Mouse (Mus musculus) kidney, embryonic 14.5 days (tissue): ENCODE results near the gene 1700020A23Rik. TPM values are rescaled to one million over a fixed set of nuclear protein-coding genes. Genes with fewer than 3 reads are reported as not detected.

Experiments used
- ATAC-seq: fragments of 200-750 bp; cut with Nextera tagmentation; 2 replicates; pipeline ENCODE4 v1.8.0; 2017; ENCODE audit warnings: moderate number of reproducible peaks, mild to moderate bottlenecking, moderate TSS enrichment, moderate library complexity; ENCODE audit not compliant: low FRiP score, low TSS enrichment
- H3K27ac ChIP-seq: fragments of 300-500 bp; sonication (generic); 2 replicates; pipeline ENCODE4 v1.5.1; 2014; ENCODE audit warnings: low read depth, mild to moderate bottlenecking, low read length, moderate library complexity, mixed read lengths
- H3K27me3 ChIP-seq: fragments of 300-500 bp; sonication (generic); 2 replicates; pipeline ENCODE4 v1.6.1; 2014; ENCODE audit warnings: mild to moderate bottlenecking, low read length; ENCODE audit not compliant: control insufficient read depth, insufficient read depth
- H3K36me3 ChIP-seq: fragments of 300-500 bp; sonication (generic); 2 replicates; pipeline ENCODE4 v1.6.1; 2014; ENCODE audit warnings: low read length, mixed read lengths; ENCODE audit not compliant: control insufficient read depth, insufficient read depth
- H3K4me1 ChIP-seq: fragments of 300-500 bp; sonication (generic); 2 replicates; pipeline ENCODE4 v1.6.1; 2014; ENCODE audit warnings: low read length, mixed read lengths; ENCODE audit not compliant: control insufficient read depth, insufficient read depth
- H3K4me2 ChIP-seq: fragments of 300-500 bp; sonication (generic); replicated peaks from 2 replicates; pipeline ENCODE4 v1.6.1; 2014; ENCODE audit warnings: low read depth, mild to moderate bottlenecking, low read length
- H3K4me3 ChIP-seq: fragments of 300-500 bp; sonication (generic); 2 replicates; pipeline ENCODE4 v1.5.1; 2014; ENCODE audit warnings: mild to moderate bottlenecking, low read length
- H3K9ac ChIP-seq: fragments of 300-500 bp; sonication (generic); 2 replicates; pipeline ENCODE4 v1.6.1; 2014; ENCODE audit warnings: low read depth, mild to moderate bottlenecking, low read length, moderate library complexity
- H3K9me3 ChIP-seq: fragments of 300-500 bp; sonication (generic); 2 replicates; pipeline ENCODE4 v1.6.1; 2016; ENCODE audit warnings: low read length; ENCODE audit not compliant: control insufficient read depth
- WGBS: fragments of 180-500 bp; shearing (Covaris S2); extraction: QIAGEN DNeasy Blood & Tissue Kit; methylation state at CpG from one replicate; pipeline ENCODE4 v1.1.7; 2014; 5-methylcytosine and 5-hydroxymethylcytosine counted together
- polyA plus RNA-seq: library from polyadenylated mRNA; unstranded; fragments of >200 nt; fragmentation: Nextera tagmentation; extraction: Ambion mirVana; gene quantifications from 2 replicates; pipeline ENCODE4 v1.2.1, GENCODE M21; 2014

1700020A23Rik gene
- polyA plus RNA-seq, 1 experiment from 2014 or later: not detected

DNA sequence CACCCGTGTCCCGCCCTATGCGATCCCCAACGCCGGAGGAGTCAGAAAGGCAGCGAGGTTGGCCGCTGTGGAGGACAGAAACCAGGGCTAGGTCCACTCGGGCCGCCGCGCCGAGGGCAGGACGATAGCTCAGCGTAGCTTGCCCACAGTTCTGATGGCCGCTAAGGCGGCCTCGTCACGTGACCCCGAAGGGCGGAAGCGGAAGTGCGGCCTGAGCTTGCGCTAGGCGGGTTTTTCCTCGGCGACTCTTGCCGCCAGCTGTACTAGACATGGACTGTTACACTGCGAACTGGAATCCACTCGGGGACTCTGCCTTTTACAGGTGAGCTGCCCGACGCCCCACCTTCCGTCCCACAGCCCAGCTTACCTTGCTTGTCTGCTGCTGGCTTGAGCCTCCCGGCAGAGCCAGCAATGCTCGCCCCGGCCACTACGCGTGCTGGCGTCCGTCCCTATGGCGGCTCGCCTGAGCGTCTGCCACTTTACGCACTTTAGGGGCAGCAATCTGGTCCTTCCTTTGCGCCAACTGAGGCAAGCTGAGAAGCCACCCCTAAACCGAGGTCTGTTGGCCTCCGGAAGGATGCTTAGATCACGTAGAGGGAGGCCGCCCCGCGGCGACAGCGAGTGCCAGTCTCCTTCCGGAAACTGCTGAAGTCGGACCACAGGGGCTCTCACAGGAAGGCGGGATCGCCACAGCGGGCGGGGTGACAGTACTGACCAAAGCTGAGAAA is 19.2 kb downstream of the 1700020A23Rik start, which contains the start of the genes Vps16 and Pced1a:
Gene Vps16 (plus strand): TSS at position 214 of the 728 bp plus-strand sequence.
Gene Pced1a (minus strand): TSS at position 576 of the 728 bp plus-strand sequence.
- H3K4me1 ChIP-seq: peaks cover 16% of the 10 kb centered on the region; the same call in 1 of the 2 replicates
- H3K4me2 ChIP-seq: peak within 1 kb of the TSS; percentile 90
- ATAC-seq: peak; percentile 96
- under 1% methylated on average over 58 of the region's 58 CpGs for WGBS
- peak within 1 kb of the TSS; percentile 80 for H3K9ac ChIP-seq
- H3K9me3 ChIP-seq: no peaks in the 10 kb centered on the region
- no peaks in the 10 kb centered on the region for H3K27me3 ChIP-seq
- peak within 1 kb of the TSS; percentile 94 for H3K4me3 ChIP-seq
- H3K36me3 ChIP-seq: peaks cover 12% of the 10 kb centered on the region; the same call in 1 of the 2 replicates
- peak within 1 kb of the TSS; percentile 88 for H3K27ac ChIP-seq

DNA sequence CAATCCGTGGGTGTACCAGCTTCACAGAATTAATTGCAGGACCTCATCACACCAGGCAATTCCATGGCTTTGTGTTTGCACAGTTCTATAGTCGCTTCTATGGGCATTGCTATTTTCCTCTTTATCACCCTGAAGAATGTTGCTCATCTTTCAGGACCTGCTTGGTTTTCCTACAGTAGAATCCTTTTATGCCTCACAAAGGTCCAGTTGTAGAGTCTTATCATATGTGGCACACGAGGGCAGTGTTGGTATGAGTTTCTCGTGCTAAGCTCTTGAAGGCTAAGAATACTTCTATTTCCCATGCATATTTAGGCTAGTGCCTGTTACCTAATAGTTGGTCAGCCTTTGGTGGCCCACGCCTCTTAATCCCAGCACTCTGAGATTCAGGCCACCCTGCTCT is 20.1 kb downstream of the 1700020A23Rik start:
- Histone ChIP-seq H3K4me3 (peak overlapping the region; percentile 94), H3K9ac (peak overlapping the region; percentile 80; the same call in 1 of the 2 replicates), H3K27ac (no peak overlapping the region), H3K27me3 (no peaks in the 10 kb centered on the region), H3K4me2 (peak overlapping the region; percentile 90), H3K36me3 (peaks cover 10% of the 10 kb centered on the region; the same call in 1 of the 2 replicates), H3K9me3 (no peaks in the 10 kb centered on the region), H3K4me1 (peaks cover 17% of the 10 kb centered on the region; the same call in 1 of the 2 replicates)
- ATAC-seq: no peak
- WGBS: 47% methylated on average over 5 of the region's 5 CpGs

DNA sequence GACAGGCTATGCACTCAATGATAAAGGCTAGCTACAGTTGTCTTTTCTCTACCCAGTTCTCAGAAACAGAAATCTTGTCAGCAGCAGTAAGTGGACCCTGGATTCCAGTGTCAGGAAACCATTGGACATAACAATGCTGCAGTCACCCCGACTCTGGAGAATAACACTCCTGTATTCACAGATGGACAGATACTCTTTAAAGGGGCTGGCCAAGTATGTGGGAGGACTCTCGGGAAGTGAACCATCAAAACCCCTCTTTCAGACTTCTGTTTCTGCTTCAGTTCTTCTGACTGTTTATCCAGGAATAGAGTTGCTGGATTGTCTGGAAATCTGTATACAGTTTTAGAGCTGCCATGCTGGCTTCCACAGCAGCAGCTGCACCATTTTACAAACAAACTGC is 24.8 kb downstream of the 1700020A23Rik start:
- Histone ChIP-seq H3K9me3 (no peaks in the 10 kb centered on the region), H3K27me3 (no peaks in the 10 kb centered on the region), H3K27ac (peak overlapping the region; percentile 57)

DNA sequence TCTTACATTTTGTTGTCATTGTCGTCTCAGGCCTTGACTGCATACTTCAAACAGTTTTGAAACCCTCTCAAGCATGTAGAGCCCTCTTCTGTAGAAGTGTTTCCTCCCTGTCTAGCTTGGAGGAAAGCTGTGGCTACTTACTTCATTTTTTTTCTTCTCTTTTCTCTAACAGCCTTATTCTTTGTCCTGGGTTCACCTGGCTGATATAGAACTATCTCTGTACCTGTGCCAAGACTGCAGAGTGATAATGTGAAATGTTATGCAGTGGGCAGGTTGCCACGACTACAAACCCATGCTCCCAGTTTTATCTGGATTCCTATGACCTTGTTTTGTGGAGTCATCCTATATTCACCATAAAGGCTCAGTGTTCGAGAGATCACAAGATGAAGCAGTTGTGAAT is 25.4 kb downstream of the 1700020A23Rik start:
- Histone ChIP-seq H3K9me3 (no peaks in the 10 kb centered on the region), H3K27me3 (no peaks in the 10 kb centered on the region), H3K4me2 (no peak overlapping the region), H3K4me3 (no peak overlapping the region), H3K9ac (no peak overlapping the region), H3K27ac (peak overlapping the region; percentile 57; the same call in 1 of the 2 replicates), H3K36me3 (peaks cover 9% of the 10 kb centered on the region), H3K4me1 (0 out of 2 replicates have a peak, but pooled peaks cover 6% of the 10 kb centered on the region)
- ATAC-seq: no peak
- WGBS: 65% methylated on average over 3 of the region's 3 CpGs

More for the DNA sequence above, 24.8 kb downstream of the 1700020A23Rik start:
- peak; percentile 60; the same call in 1 of the 2 replicates for ATAC-seq
- peaks cover 9% of the 10 kb centered on the region for H3K36me3 ChIP-seq
- H3K4me1 ChIP-seq: peaks cover 11% of the 10 kb centered on the region; the same call in 1 of the 2 replicates
- 24% methylated on average over 2 of the region's 2 CpGs for WGBS
- no peak overlapping the region for H3K4me2 ChIP-seq
- H3K9ac ChIP-seq: no peak overlapping the region
- H3K4me3 ChIP-seq: no peak overlapping the region

DNA sequence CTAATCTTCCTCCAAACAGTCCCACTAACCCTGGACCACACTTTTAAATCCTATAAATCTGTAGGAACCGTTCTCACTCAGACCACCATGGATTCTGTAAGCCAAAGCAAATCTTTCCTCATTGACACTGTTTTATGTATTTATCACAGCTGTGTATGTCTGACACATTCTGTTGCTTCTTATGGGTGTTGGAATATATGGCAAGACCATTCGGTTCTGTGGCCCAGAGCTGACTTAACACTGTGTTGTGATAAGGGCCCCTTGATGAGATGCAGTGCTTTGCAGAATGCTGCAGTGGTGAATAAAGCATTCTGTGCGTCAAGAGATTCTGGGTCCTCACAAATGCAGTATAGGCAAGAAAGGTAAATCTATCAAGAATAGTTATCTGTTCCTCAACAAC is 27.1 kb downstream of the 1700020A23Rik start:
- ATAC-seq: no peak
- no peaks in the 10 kb centered on the region for H3K27me3 ChIP-seq
- WGBS: 86% methylated on average over 3 of the region's 3 CpGs
- no peak overlapping the region for H3K4me3 ChIP-seq
- H3K36me3 ChIP-seq: peaks cover 11% of the 10 kb centered on the region
- H3K27ac ChIP-seq: no peak overlapping the region
- no peak overlapping the region for H3K4me2 ChIP-seq
- H3K4me1 ChIP-seq: 0 out of 2 replicates have a peak, but pooled peaks cover 6% of the 10 kb centered on the region
- H3K9ac ChIP-seq: no peak overlapping the region
- H3K9me3 ChIP-seq: no peaks in the 10 kb centered on the region

DNA sequence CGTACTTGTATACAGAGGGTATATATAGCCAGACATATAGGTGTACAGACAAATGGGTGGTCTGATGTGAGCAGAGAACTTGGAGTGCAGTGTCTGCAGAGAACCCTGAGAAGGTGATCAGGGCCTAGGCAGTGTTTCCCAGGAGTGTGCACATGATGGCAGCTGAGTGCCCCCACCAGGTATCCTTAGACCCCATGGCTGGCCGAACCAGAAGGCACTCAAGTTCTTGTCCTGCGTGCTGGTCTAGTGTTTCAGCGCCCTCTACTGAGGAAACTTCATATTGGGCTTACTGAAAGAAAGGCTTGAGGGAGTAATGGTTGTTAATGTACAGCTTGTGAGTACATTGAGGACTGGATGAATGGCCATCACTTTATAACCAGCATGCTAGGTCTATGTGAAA is 28.1 kb downstream of the 1700020A23Rik start:
- 23% methylated on average over 4 of the region's 4 CpGs for WGBS
- Histone ChIP-seq H3K4me3 (no peak overlapping the region), H3K36me3 (peaks cover 21% of the 10 kb centered on the region), H3K27me3 (no peaks in the 10 kb centered on the region), H3K9ac (no peak overlapping the region), H3K27ac (no peak overlapping the region), H3K4me1 (0 out of 2 replicates have a peak, but pooled peaks cover 6% of the 10 kb centered on the region), H3K9me3 (no peaks in the 10 kb centered on the region), H3K4me2 (no peak overlapping the region)
- ATAC-seq: peak; percentile 71

DNA sequence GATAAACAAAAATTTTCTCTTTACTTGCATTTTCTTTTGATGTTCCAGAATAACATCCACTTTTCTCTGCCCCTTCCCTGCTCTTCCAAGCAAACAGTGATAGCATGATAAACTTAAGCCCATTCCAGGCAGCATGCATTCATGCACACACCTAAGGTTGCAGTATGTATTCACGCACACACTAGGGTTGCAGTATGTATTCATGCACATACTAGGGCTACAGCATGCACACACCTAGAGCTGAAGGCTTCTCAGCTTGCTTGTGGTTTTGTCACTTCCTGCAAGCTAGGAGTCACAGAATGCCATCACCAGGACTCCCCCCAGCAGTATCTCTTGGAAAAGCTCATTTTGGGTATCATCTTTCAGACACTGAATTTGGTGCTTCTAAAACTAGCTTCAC is 31.7 kb downstream of the 1700020A23Rik start:
- no peak for ATAC-seq
- Histone ChIP-seq H3K4me3 (no peak overlapping the region), H3K27ac (no peak overlapping the region), H3K36me3 (peaks cover 55% of the 10 kb centered on the region), H3K4me1 (no peaks in the 10 kb centered on the region), H3K27me3 (no peaks in the 10 kb centered on the region), H3K9me3 (no peaks in the 10 kb centered on the region), H3K9ac (no peak overlapping the region), H3K4me2 (no peak overlapping the region)
- WGBS: 97% methylated on average over 1 of the region's 1 CpGs

DNA sequence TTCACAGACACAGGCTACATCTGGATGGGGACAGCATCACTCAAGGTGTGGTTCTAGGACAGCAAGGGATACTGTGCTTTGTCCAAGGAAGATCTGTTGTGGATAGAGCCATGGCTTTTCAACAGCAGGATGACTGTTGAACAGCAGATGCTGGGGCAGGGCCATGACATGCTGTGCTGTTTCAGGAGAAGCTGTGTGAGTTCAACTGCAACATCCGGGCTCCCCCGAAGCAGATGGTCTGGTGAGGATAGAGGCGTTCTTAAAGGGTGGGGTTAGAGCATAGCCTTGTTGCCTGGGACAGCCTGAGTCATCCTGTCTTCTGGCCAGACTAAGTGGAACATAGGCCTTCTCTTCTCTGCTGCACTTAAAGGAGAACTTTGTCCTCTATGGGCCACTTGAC is 33.8 kb downstream of the 1700020A23Rik start:
- no peak overlapping the region for H3K4me2 ChIP-seq
- no peak overlapping the region for H3K27ac ChIP-seq
- H3K4me1 ChIP-seq: no peaks in the 10 kb centered on the region
- H3K9me3 ChIP-seq: no peaks in the 10 kb centered on the region
- H3K36me3 ChIP-seq: peaks cover 69% of the 10 kb centered on the region
- 88% methylated on average over 3 of the region's 3 CpGs for WGBS
- no peak overlapping the region for H3K4me3 ChIP-seq
- no peaks in the 10 kb centered on the region for H3K27me3 ChIP-seq
- H3K9ac ChIP-seq: no peak overlapping the region
- no peak for ATAC-seq

DNA sequence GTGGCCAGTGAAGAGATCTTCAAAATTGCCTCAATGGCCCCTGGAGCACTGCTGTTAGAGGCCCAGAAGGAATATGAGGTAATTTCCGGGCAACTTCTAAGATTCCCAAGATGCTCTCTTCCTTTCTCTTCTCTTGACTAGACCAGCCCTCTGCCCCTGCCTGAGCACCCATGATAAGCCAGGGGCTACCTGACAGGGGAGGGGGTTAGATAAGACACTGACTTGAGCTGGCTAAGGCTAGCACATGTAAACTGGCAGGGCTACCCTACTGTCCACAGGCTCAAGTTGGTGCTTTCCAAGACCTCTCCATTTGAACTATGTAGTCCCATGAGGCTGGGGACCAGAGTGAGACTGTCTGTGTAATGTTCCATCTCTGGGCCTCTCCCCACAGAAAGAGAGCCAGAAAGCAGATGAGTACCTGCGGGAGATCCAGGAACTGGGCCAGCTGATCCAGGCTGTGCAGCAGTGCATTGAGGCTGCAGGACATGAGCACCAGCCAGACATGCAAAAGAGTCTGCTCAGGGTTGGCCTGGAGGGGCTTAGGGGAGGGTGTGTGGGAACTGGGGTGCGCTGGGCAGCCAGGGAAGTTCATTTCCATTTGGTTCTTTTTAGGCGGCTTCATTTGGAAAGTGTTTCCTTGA is 34.9 kb downstream of the 1700020A23Rik start:
- 90% methylated on average over 4 of the region's 4 CpGs for WGBS
- H3K9me3 ChIP-seq: no peaks in the 10 kb centered on the region
- H3K27me3 ChIP-seq: no peaks in the 10 kb centered on the region
- H3K27ac ChIP-seq: no peak overlapping the region
- H3K4me2 ChIP-seq: no peak overlapping the region
- H3K4me3 ChIP-seq: no peak overlapping the region
- peaks cover 75% of the 10 kb centered on the region for H3K36me3 ChIP-seq
- no peak overlapping the region for H3K9ac ChIP-seq
- ATAC-seq: no peak
- no peaks in the 10 kb centered on the region for H3K4me1 ChIP-seq
